Mouse (Mus musculus) CH12.LX (cell line): ENCODE results near the gene Sdc4. TPM values are rescaled to one million over a fixed set of nuclear protein-coding genes. Genes with fewer than 3 reads are reported as not detected.

Source experiments
- DNase-seq: peaks from one replicate; pipeline ENCODE4 v3.0.0-alpha.2; 2013; ENCODE audit errors: extremely low read depth
- H3K27ac ChIP-seq: 2 replicates; pipeline ENCODE4 v1.5.1; 2012; ENCODE audit warnings: low read depth, mild to moderate bottlenecking, control low read depth, moderate library complexity; ENCODE audit not compliant: insufficient read depth
- H3K27me3 ChIP-seq: replicated peaks from 2 replicates; pipeline ENCODE3; 2012; ENCODE audit warnings: inconsistent platforms
- H3K36me3 ChIP-seq, 2 experiments: replicated peaks in 1 of 2; 2 replicates each; pipeline versions ENCODE3 to v1.6.1; 2012; ENCODE audit warnings: inconsistent platforms in 1 of 2, low read length in 1 of 2, mild to moderate bottlenecking in 1 of 2, mixed read lengths in 1 of 2, moderate library complexity in 1 of 2; ENCODE audit not compliant: control insufficient read depth in 1 of 2, insufficient read depth in 1 of 2
- H3K4me1 ChIP-seq, 2 experiments: 2 replicates each; pipeline ENCODE4 v1.6.1; 2012; ENCODE audit warnings: inconsistent platforms in 1 of 2, moderate library complexity in 1 of 2; ENCODE audit not compliant: insufficient read depth in 2 of 2, control insufficient read depth in 1 of 2
- H3K4me2 ChIP-seq: 2 replicates; pipeline ENCODE4 v1.6.1; 2012; ENCODE audit warnings: low read depth, mild to moderate bottlenecking, control low read depth; ENCODE audit not compliant: poor library complexity, insufficient read depth, severe bottlenecking
- H3K4me3 ChIP-seq, 3 experiments: fragments of 150-350 bp in 1 of 3; sonication (generic) in 1 of 3; replicated peaks in 1 of 3; 2 replicates each; pipeline versions ENCODE3 to v1.5.1; 2011 to 2012; ENCODE audit warnings: low read depth in 2 of 3, low read length in 2 of 3, mild to moderate bottlenecking in 2 of 3, moderate library complexity in 2 of 3, control low read depth in 1 of 3, improper control_type of control experiment in 1 of 3, inconsistent platforms in 1 of 3, mixed read lengths in 1 of 3; ENCODE audit not compliant: poor library complexity in 1 of 3
- H3K79me2 ChIP-seq: replicated peaks from 2 replicates; pipeline ENCODE4 v1.6.1; 2012; ENCODE audit warnings: mild to moderate bottlenecking, moderate library complexity; ENCODE audit not compliant: control insufficient read depth, poor library complexity, insufficient read depth, severe bottlenecking; ENCODE audit errors: extremely low read depth
- H3K9ac ChIP-seq: 2 replicates; pipeline ENCODE4 v1.6.1; 2012; ENCODE audit warnings: low read depth, mild to moderate bottlenecking, control low read depth, moderate library complexity; ENCODE audit not compliant: insufficient read depth
- H3K9me3 ChIP-seq: replicated peaks from 2 replicates; pipeline ENCODE3; 2012; ENCODE audit warnings: low read length, inconsistent platforms, mixed read lengths
- BHLHE40 ChIP-seq: IDR thresholded peaks from 2 replicates; pipeline ENCODE4 v1.6.1; 2011; ENCODE audit warnings: mild to moderate bottlenecking, low read depth, low read length, improper control_type of control experiment
- CHD1 ChIP-seq: IDR thresholded peaks from 2 replicates; pipeline ENCODE4 v1.6.1; 2012; ENCODE audit warnings: low read depth, low read length, improper control_type of control experiment, inconsistent platforms
- CTCF ChIP-seq, 2 experiments: IDR thresholded peaks in 1 of 2; conservative IDR thresholded peaks in 1 of 2; 2 replicates each; pipeline ENCODE4 v1.5.1; 2011 to 2012; ENCODE audit warnings: low read depth in 2 of 2, low read length in 2 of 2, improper control_type of control experiment in 1 of 2, inconsistent platforms in 1 of 2, mild to moderate bottlenecking in 1 of 2, moderate library complexity in 1 of 2
- E2F4 ChIP-seq: IDR thresholded peaks from 2 replicates; pipeline ENCODE4 v1.6.1; 2011; ENCODE audit warnings: low read depth, low read length, improper control_type of control experiment; ENCODE audit not compliant: insufficient replicate concordance
- ELF1 ChIP-seq: IDR thresholded peaks from 2 replicates; pipeline ENCODE4 v1.6.1; 2014; ENCODE audit warnings: low read depth, mild to moderate bottlenecking, inconsistent platforms, low read length, improper control_type of control experiment
- ETS1 ChIP-seq: conservative IDR thresholded peaks from 2 replicates; pipeline ENCODE4 v1.6.1; 2012; ENCODE audit warnings: low read depth, mild to moderate bottlenecking, inconsistent platforms, low read length, improper control_type of control experiment, moderate library complexity
- JUN ChIP-seq: IDR thresholded peaks from 2 replicates; pipeline ENCODE4 v1.6.1; 2011; ENCODE audit warnings: low read depth, mild to moderate bottlenecking, low read length, improper control_type of control experiment, moderate library complexity; ENCODE audit not compliant: insufficient read depth
- JUND ChIP-seq: conservative IDR thresholded peaks from 2 replicates; pipeline ENCODE4 v1.6.1; 2011; ENCODE audit warnings: low read depth, low read length, improper control_type of control experiment
- KAT2A ChIP-seq: IDR thresholded peaks from 2 replicates; pipeline ENCODE4 v1.6.1; 2012; ENCODE audit warnings: low read length, improper control_type of control experiment, inconsistent platforms; ENCODE audit not compliant: insufficient replicate concordance
- MAX ChIP-seq: IDR thresholded peaks from 2 replicates; pipeline ENCODE4 v1.6.1; 2011; ENCODE audit warnings: low read length, improper control_type of control experiment
- MEF2A ChIP-seq: IDR thresholded peaks from 2 replicates; pipeline ENCODE4 v1.6.1; 2014; ENCODE audit warnings: low read depth, mild to moderate bottlenecking, inconsistent platforms, low read length, improper control_type of control experiment, borderline replicate concordance
- MXI1 ChIP-seq: IDR thresholded peaks from 2 replicates; pipeline ENCODE4 v1.6.1; 2011; ENCODE audit warnings: mild to moderate bottlenecking, low read depth, low read length, improper control_type of control experiment
- MYC ChIP-seq: IDR thresholded peaks from 2 replicates; pipeline ENCODE4 v1.6.1; 2011; ENCODE audit warnings: low read depth, mild to moderate bottlenecking, improper control_type of control experiment, low read length
- PAX5 ChIP-seq: IDR thresholded peaks from 2 replicates; pipeline ENCODE4 v1.6.1; 2012; ENCODE audit warnings: low read length, inconsistent platforms, mixed read lengths
- POLR2A ChIP-seq: IDR thresholded peaks from 2 replicates; pipeline ENCODE4 v1.6.1; 2011; ENCODE audit warnings: low read depth, mild to moderate bottlenecking, improper control_type of control experiment, low read length
- POLR2AphosphoS2 ChIP-seq: IDR thresholded peaks from 2 replicates; pipeline ENCODE4 v1.6.1; 2011; ENCODE audit warnings: low read depth, low read length, improper control_type of control experiment
- RCOR1 ChIP-seq: conservative IDR thresholded peaks from 2 replicates; pipeline ENCODE4 v1.6.1; 2012; ENCODE audit warnings: low read depth, mild to moderate bottlenecking, inconsistent platforms, low read length, improper control_type of control experiment
- SIN3A ChIP-seq: IDR thresholded peaks from 2 replicates; pipeline ENCODE4 v1.6.1; 2012; ENCODE audit warnings: low read length, improper control_type of control experiment, inconsistent platforms
- SMC3 ChIP-seq: IDR thresholded peaks from 2 replicates; pipeline ENCODE4 v1.6.1; 2011; ENCODE audit warnings: low read depth, low read length, improper control_type of control experiment
- TCF12 ChIP-seq: IDR thresholded peaks from 2 replicates; pipeline ENCODE4 v1.6.1; 2014; ENCODE audit warnings: low read depth, mild to moderate bottlenecking, inconsistent platforms, low read length, improper control_type of control experiment
- UBTF ChIP-seq: IDR thresholded peaks from 2 replicates; pipeline ENCODE4 v1.6.1; 2012; ENCODE audit warnings: low read depth, mild to moderate bottlenecking, inconsistent platforms, low read length, improper control_type of control experiment, moderate library complexity
- USF2 ChIP-seq: conservative IDR thresholded peaks from 2 replicates; pipeline ENCODE4 v1.6.1; 2011; ENCODE audit warnings: low read depth, low read length, improper control_type of control experiment
- ZKSCAN1 ChIP-seq: IDR thresholded peaks from 2 replicates; pipeline ENCODE4 v1.6.1; 2012; ENCODE audit warnings: low read depth, inconsistent platforms, low read length, improper control_type of control experiment, borderline replicate concordance
- ZNF384 ChIP-seq: IDR thresholded peaks from 2 replicates; pipeline ENCODE4 v1.6.1; 2012; ENCODE audit warnings: low read depth, low read length, improper control_type of control experiment, inconsistent platforms
- dilution Hi-C: fragments of 300-500 bp; cut with MboI; formaldehyde crosslinking; loops from 2 replicates; pipeline ENCODE4 v1.14.3; 2020; ENCODE audit warnings: low sequenced_read_pairs; ENCODE audit not compliant: extremely low pct_unique_long_range_greater_than_20kb, extremely low pct_ligation_motif_present
- in situ Hi-C: fragments of 300-500 bp; cut with MboI; formaldehyde crosslinking; loops from 3 replicates; pipeline ENCODE4 v1.14.3; 2019; ENCODE audit warnings: low sequenced_read_pairs, low pct_ligation_motif_present, low pct_unique_long_range_greater_than_20kb, mixed read lengths
- polyA plus RNA-seq: library from polyadenylated mRNA; unstranded; fragments of >175 nt; gene quantifications from 2 replicates; pipeline ENCODE4 v1.2.1, GENCODE M21; 2012; ENCODE audit warnings: low read depth; ENCODE audit not compliant: insufficient read length
- total RNA-seq, 2 experiments: library from RNA; depleted of rRNA; stranded (reverse); fragments of 300-350 nt in 1 of 2; fragments of >200 nt in 1 of 2; gene quantifications; 2 replicates each; pipeline ENCODE4 v1.2.3; 2012 to 2014

Gene Sdc4
- total and polyA plus RNA-seq, 3 experiments: 46.6 to 69.9 (median 59.8) TPM

GRCm38 (mm10) chr2:164429881-164430615, 13.6 kb downstream of the Sdc4 start:
- Histone ChIP-seq H3K4me2 (no peak overlapping the region), H3K36me3 (peaks cover 50 to 91% of the 10 kb centered on the region in 2 experiments), H3K4me3 (no peak overlapping the region), H3K79me2 (peaks cover 28% of the 10 kb centered on the region), H3K27ac (no peak overlapping the region), H3K9me3 (no peaks in the 10 kb centered on the region), H3K9ac (no peak overlapping the region), H3K27me3 (no peaks in the 10 kb centered on the region), H3K4me1 (peaks cover 3 to 22% of the 10 kb centered on the region in 2 experiments; a peak in 2 of 4 replicates)
- no peak for TF ChIP-seq JUND
- TF ChIP-seq POLR2AphosphoS2: no peak
- TF ChIP-seq ELF1: no peak
- no peak for TF ChIP-seq ZKSCAN1
- no peak for TF ChIP-seq USF2
- TF ChIP-seq KAT2A: no peak
- no peak for TF ChIP-seq MAX
- TF ChIP-seq CHD1: no peak
- TF ChIP-seq PAX5: no peak
- no peak for TF ChIP-seq BHLHE40
- TF ChIP-seq SMC3: no peak
- TF ChIP-seq MXI1: no peak
- TF ChIP-seq RCOR1: no peak
- TF ChIP-seq ETS1: no peak
- no peak for TF ChIP-seq MEF2A
- in situ Hi-C loops (no loop called here), dilution Hi-C loops (no loop called here)
- DNase-seq: no peak

GRCm38 (mm10) chr2:164428451-164428850, 15.2 kb downstream of the Sdc4 start:
- dilution Hi-C loops: no loop called here
- Histone ChIP-seq H3K4me2 (no peak overlapping the region), H3K79me2 (peaks cover 17% of the 10 kb centered on the region), H3K36me3 (peaks cover 55 to 91% of the 10 kb centered on the region in 2 experiments), H3K4me3 (no peak overlapping the region), H3K4me1 (peaks cover 4 to 31% of the 10 kb centered on the region in 2 experiments), H3K9ac (no peak overlapping the region), H3K27me3 (no peaks in the 10 kb centered on the region), H3K27ac (no peak overlapping the region), H3K9me3 (peaks cover 5% of the 10 kb centered on the region)
- in situ Hi-C loops: no loop called here
- TF ChIP-seq JUN (no peak), ZNF384 (no peak), ELF1 (no peak), E2F4 (no peak), UBTF (no peak), CTCF (conservative IDR thresholded peaks at IDR 0.05 in 1 of 2, IDR thresholded peaks at IDR 0.05 in 1 of 2; ENCODE audit: low read depth in 2 of 2, low read length in 2 of 2) (no peak), BHLHE40 (no peak), USF2 (no peak), SIN3A (no peak), PAX5 (no peak), ETS1 (no peak), MXI1 (no peak), JUND (no peak), TCF12 (no peak), POLR2A (no peak), MYC (no peak), CHD1 (no peak), KAT2A (no peak)
- DNase-seq: no peak
